Mouse (Mus musculus): ENCODE results near the gene Exoc6b. TPM values are rescaled to one million over a fixed set of nuclear protein-coding genes. Genes with fewer than 3 reads are reported as not detected.

The Exoc6b gene
- polyA plus RNA-seq, 1 experiment from 2014 or later: 39.0 TPM

DNA sequence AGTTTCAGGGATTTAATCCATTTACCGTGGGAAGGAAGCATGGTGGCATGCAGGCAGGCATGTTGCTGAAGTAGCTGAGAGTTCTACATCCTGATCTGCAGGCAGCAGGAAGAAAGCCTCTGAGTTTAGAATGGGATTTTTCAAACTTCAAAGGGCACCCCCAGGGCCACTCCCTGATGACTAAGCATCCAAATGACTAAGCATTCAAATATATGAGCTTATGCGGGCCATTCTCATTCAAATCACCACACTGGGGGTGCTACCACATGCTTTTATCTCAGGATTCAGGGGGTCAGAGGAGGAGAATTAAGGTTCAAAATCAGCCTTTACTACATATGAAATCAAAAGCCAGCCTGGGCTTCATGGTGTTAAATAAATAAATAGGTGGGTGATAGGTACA, 5.7 kb upstream of the Exoc6b start:
- peak; percentile 2 for DNase-seq (ENCODE audit: low spot score)
- Histone ChIP-seq H3K4me2 (ENCODE audit: low read length) (no peak overlapping the region), H3K36me3 (ENCODE audit: control insufficient read depth, insufficient read depth, low read length) (no peaks in the 10 kb centered on the region), H3K27ac (ENCODE audit: low read depth, low read length) (no peak overlapping the region), H3K9ac (ENCODE audit: low read length) (no peak overlapping the region), H3K4me1 (ENCODE audit: control insufficient read depth, insufficient read depth, low read length) (no peaks in the 10 kb centered on the region), H3K9me3 (replicated peaks; ENCODE audit: control insufficient read depth, low read length) (no peaks in the 10 kb centered on the region), H3K27me3 (replicated peaks; ENCODE audit: control insufficient read depth, insufficient read depth, low read length) (no peaks in the 10 kb centered on the region), H3K4me3 (ENCODE audit: low read depth, low read length) (no peak overlapping the region)
- 11% methylated on average over 2 of the region's 2 CpGs for WGBS
- ATAC-seq: no peak

DNA sequence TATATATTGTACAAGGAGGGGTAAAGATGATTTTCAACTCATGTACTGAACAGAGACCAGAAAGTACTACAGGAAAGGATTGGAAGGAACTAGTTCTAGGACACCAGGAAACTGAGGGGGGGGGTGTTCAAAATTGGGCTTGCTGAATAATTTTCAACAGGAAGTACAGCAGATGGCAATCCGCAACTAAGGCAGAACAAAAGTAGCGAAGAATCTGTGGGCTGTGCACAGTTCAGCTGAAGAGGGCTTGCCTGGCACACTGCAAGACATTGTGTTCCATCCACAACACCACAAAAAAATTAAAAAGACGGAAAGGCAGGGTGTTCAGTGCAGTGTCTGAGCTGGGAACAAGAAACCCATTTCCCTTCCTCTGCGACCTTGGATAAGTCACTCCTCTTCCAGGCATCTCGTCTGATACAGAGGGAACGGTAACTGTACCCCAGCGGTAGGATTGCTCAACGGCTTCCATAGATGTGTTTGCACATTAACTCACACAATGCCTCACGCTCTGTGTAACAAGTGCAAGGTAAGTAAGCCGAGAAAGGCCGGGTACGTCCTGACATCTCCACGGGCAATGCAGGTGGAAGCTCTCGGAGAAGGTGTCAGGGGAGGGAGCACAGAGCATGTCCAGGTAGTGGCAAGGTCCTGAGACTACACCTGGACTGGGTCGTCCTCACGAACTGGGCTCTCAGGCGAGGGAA, 841 bp downstream of the Exoc6b start:
- Histone ChIP-seq H3K4me1 (ENCODE audit: control insufficient read depth, insufficient read depth, low read length) (peaks cover 12% of the 10 kb centered on the region), H3K27me3 (replicated peaks; ENCODE audit: control insufficient read depth, insufficient read depth, low read length) (no peaks in the 10 kb centered on the region), H3K36me3 (ENCODE audit: control insufficient read depth, insufficient read depth, low read length) (no peaks in the 10 kb centered on the region), H3K9ac (ENCODE audit: low read length) (peak overlapping the region; percentile 92), H3K27ac (ENCODE audit: low read depth, low read length) (peak overlapping the region; percentile 85), H3K4me2 (ENCODE audit: low read length) (peak overlapping the region; percentile 66), H3K4me3 (ENCODE audit: low read depth, low read length) (peak overlapping the region; percentile 91), H3K9me3 (replicated peaks; ENCODE audit: control insufficient read depth, low read length) (no peaks in the 10 kb centered on the region)
- ATAC-seq (peak; percentile 28; the same call in 1 of the 2 replicates), DNase-seq (ENCODE audit: low spot score) (peak; percentile 35)
- WGBS: 3% methylated on average over 17 of the region's 17 CpGs

DNA sequence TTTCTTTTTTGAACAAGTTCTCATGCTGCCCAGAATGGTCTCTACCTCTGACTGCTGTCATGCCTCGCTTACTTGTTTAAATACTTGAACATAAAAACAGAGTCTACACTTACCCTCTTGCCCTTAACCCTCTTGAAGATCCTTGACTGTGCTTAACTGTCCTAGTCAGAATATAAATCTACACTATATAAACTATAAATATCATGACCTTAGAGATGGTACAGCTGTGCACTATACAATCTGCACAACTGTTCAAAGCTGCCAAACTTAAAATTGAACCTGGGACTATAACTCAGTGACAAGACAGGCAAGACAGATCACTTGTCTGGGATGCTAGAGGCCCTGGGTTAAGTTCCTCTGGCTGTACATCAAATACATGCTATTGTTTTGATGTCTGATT, 11.7 kb downstream of the Exoc6b start:
- no peaks in the 10 kb centered on the region for H3K9me3 ChIP-seq (replicated peaks; ENCODE audit: control insufficient read depth, low read length)
- ATAC-seq (no peak), DNase-seq (ENCODE audit: low spot score) (no peak)
- H3K27ac ChIP-seq (ENCODE audit: low read depth, low read length): no peak overlapping the region
- 92% methylated on average over 1 of the region's 1 CpGs for WGBS
- no peak overlapping the region for H3K4me2 ChIP-seq (ENCODE audit: low read length)
- H3K9ac ChIP-seq (ENCODE audit: low read length): no peak overlapping the region
- no peaks in the 10 kb centered on the region for H3K36me3 ChIP-seq (ENCODE audit: control insufficient read depth, insufficient read depth, low read length)
- no peaks in the 10 kb centered on the region for H3K27me3 ChIP-seq (replicated peaks; ENCODE audit: control insufficient read depth, insufficient read depth, low read length)
- no peak overlapping the region for H3K4me3 ChIP-seq (ENCODE audit: low read depth, low read length)
- no peaks in the 10 kb centered on the region for H3K4me1 ChIP-seq (ENCODE audit: control insufficient read depth, insufficient read depth, low read length)

DNA sequence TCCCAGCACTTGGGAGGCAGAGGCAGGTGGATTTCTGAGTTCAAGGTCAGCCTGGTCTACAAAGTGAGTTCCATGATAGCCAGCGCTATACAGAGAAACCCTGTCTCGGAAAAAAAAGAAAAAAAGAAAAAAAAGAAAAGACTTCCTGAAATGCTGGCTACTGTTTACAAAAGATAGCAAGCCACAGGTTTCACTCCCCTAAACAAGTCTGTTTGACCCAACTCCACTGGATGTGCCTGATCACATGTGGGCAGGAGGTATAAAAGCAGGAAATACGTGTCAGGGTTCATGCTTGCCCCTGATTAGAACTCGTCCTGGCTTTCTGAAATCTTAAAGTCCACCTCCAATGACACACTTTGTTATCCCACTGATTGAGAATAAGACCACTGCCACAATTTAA, 18.2 kb downstream of the Exoc6b start:
- H3K9ac ChIP-seq (ENCODE audit: low read length): no peak overlapping the region
- DNase-seq (ENCODE audit: low spot score) (no peak), ATAC-seq (no peak)
- no peak overlapping the region for H3K4me2 ChIP-seq (ENCODE audit: low read length)
- whole genome bisulfite sequencing: 97% methylated on average over 4 of the region's 4 CpGs
- no peak overlapping the region for H3K4me3 ChIP-seq (ENCODE audit: low read depth, low read length)
- H3K27me3 ChIP-seq (replicated peaks; ENCODE audit: control insufficient read depth, insufficient read depth, low read length): no peaks in the 10 kb centered on the region
- no peaks in the 10 kb centered on the region; the same call in 1 of the 2 replicates for H3K4me1 ChIP-seq (ENCODE audit: control insufficient read depth, insufficient read depth, low read length)
- H3K27ac ChIP-seq (ENCODE audit: low read depth, low read length): no peak overlapping the region
- no peaks in the 10 kb centered on the region for H3K9me3 ChIP-seq (replicated peaks; ENCODE audit: control insufficient read depth, low read length)
- H3K36me3 ChIP-seq (ENCODE audit: control insufficient read depth, insufficient read depth, low read length): no peaks in the 10 kb centered on the region

DNA sequence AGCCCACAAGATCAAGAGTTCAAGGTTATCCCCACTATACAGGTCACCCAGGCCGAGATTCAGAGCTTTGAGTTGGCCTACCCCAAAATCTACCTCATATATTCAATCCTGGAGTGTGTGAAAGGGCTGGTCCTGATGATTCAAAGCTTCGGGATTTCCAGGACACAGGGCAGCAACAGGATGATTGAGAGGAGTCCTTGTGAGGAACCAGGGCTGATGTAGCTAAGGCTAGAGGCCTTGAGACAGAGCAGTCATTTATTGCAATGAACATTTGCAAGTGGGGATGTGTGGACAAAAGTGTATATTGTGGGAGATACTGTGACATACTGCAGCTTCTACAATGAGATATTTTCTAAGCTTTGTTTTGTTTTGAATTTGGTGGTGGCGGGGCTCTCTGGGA, 22.8 kb downstream of the Exoc6b start:
- Histone ChIP-seq H3K4me3 (ENCODE audit: low read depth, low read length) (no peak overlapping the region), H3K36me3 (ENCODE audit: control insufficient read depth, insufficient read depth, low read length) (no peaks in the 10 kb centered on the region), H3K4me1 (ENCODE audit: control insufficient read depth, insufficient read depth, low read length) (no peaks in the 10 kb centered on the region; the same call in 1 of the 2 replicates), H3K9me3 (replicated peaks; ENCODE audit: control insufficient read depth, low read length) (no peaks in the 10 kb centered on the region), H3K27me3 (replicated peaks; ENCODE audit: control insufficient read depth, insufficient read depth, low read length) (no peaks in the 10 kb centered on the region), H3K27ac (ENCODE audit: low read depth, low read length) (no peak overlapping the region), H3K4me2 (ENCODE audit: low read length) (no peak overlapping the region), H3K9ac (ENCODE audit: low read length) (no peak overlapping the region)
- ATAC-seq (no peak), DNase-seq (ENCODE audit: low spot score) (no peak)
- WGBS: 85% methylated on average over 3 of the region's 3 CpGs

DNA sequence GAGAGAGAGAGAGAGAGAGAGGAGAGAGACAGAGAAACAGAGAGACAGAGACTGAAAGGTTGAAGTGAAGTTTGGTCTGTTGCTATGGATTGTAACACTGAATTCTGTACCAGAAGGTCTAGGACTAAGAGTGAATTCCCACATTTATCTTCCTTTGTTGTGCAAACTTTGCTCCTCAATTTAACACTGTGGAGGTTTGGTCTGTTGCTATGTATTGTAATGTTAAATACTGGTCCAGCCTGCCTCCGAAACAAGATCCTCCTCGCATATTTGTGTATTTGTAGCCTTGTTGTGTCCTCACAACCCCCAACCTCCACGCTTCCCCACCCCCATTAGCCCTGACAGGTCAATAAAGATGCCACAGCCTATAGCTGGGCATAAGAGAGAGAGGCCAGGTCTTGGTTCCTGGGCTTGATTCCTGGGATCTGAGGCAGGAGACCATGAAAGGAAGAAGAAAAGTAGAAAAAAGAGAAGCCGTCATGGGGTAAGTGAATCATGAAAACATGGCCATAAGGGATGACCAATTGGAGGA, 24.6 kb downstream of the Exoc6b start:
- ATAC-seq (no peak), DNase-seq (ENCODE audit: low spot score) (no peak)
- H3K4me3 ChIP-seq (ENCODE audit: low read depth, low read length): no peak overlapping the region
- H3K4me1 ChIP-seq (ENCODE audit: control insufficient read depth, insufficient read depth, low read length): no peaks in the 10 kb centered on the region
- no peaks in the 10 kb centered on the region for H3K9me3 ChIP-seq (replicated peaks; ENCODE audit: control insufficient read depth, low read length)
- H3K4me2 ChIP-seq (ENCODE audit: low read length): no peak overlapping the region
- WGBS: 68% methylated on average over 4 of the region's 4 CpGs
- H3K9ac ChIP-seq (ENCODE audit: low read length): no peak overlapping the region
- H3K27ac ChIP-seq (ENCODE audit: low read depth, low read length): no peak overlapping the region
- H3K27me3 ChIP-seq (replicated peaks; ENCODE audit: control insufficient read depth, insufficient read depth, low read length): no peaks in the 10 kb centered on the region
- H3K36me3 ChIP-seq (ENCODE audit: control insufficient read depth, insufficient read depth, low read length): no peaks in the 10 kb centered on the region

DNA sequence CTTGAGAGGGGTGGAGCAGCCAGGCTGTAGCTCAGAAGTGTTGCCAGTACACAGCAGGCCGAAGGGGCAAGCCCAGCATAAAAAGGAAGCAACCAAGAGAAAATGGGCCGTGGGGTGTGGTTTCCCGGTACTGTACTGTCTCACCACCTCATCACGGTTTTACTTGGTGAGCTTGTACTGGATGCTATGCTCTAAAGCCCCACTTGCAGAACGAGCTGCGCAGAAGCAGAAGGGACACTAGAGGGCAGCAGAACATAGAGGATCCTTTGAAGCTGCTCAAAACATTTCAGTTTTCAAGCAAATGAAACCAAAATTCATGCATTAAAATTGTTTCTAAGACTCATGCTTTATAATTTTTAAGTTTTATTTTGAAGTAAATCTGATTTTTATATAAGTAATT, 31.6 kb downstream of the Exoc6b start:
- Histone ChIP-seq H3K9ac (ENCODE audit: low read length) (no peak overlapping the region), H3K4me1 (ENCODE audit: control insufficient read depth, insufficient read depth, low read length) (no peaks in the 10 kb centered on the region), H3K9me3 (replicated peaks; ENCODE audit: control insufficient read depth, low read length) (no peaks in the 10 kb centered on the region), H3K36me3 (ENCODE audit: control insufficient read depth, insufficient read depth, low read length) (no peaks in the 10 kb centered on the region), H3K4me3 (ENCODE audit: low read depth, low read length) (no peak overlapping the region), H3K4me2 (ENCODE audit: low read length) (no peak overlapping the region), H3K27ac (ENCODE audit: low read depth, low read length) (no peak overlapping the region), H3K27me3 (replicated peaks; ENCODE audit: control insufficient read depth, insufficient read depth, low read length) (no peaks in the 10 kb centered on the region)
- DNase-seq (ENCODE audit: low spot score) (peak; percentile 86), ATAC-seq (peak; percentile 61)
- 7% methylated on average over 6 of the region's 6 CpGs for WGBS

DNA sequence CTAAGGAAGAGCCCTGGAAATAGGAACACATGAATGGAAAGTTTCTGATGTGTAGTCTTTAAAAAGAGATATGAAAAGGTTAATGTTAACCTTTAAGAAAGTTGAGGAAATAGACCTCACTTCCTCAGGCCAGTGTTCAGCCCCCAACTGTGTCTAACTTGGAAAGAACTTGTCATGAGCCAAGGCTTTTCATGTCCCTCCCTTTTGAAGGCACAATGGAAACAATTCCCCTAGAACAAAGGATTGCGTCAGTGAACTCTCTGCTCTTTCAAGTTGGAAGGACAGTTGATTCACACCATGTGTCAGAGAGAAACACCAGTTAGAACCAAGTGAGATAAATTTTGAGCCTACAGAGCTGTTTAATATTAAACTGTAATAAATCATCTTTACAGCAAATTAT, 39.6 kb downstream of the Exoc6b start:
- no peaks in the 10 kb centered on the region for H3K27me3 ChIP-seq (replicated peaks; ENCODE audit: control insufficient read depth, insufficient read depth, low read length)
- peak; percentile 16 for DNase-seq (ENCODE audit: low spot score)
- no peaks in the 10 kb centered on the region for H3K36me3 ChIP-seq (ENCODE audit: control insufficient read depth, insufficient read depth, low read length)
- no peak overlapping the region for H3K9ac ChIP-seq (ENCODE audit: low read length)
- no peak overlapping the region for H3K4me2 ChIP-seq (ENCODE audit: low read length)
- no peaks in the 10 kb centered on the region for H3K4me1 ChIP-seq (ENCODE audit: control insufficient read depth, insufficient read depth, low read length)
- H3K27ac ChIP-seq (ENCODE audit: low read depth, low read length): no peak overlapping the region
- no peak for ATAC-seq
- H3K4me3 ChIP-seq (ENCODE audit: low read depth, low read length): no peak overlapping the region
- 27% methylated on average over 1 of the region's 1 CpGs for WGBS
- no peaks in the 10 kb centered on the region for H3K9me3 ChIP-seq (replicated peaks; ENCODE audit: control insufficient read depth, low read length)

DNA sequence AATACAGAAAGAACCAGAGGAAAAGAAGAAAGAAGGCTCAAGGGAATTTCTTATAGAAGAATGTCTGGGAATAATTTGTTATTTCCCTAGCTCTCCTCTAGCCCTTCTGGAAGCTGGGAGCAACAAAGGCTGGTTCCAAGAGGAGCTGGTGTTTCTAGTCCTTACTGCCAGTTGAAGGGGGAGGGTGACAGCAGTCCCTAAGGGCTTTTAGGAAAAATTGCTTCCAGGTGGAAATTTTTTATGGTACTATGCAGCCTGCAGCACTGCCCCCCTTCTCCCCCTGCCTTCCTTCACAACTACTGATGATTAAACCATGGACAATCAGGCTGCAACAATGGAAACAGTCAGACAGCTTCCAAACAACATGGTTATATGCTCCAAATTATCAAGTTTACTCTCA, 44.9 kb downstream of the Exoc6b start:
- no peaks in the 10 kb centered on the region for H3K36me3 ChIP-seq (ENCODE audit: control insufficient read depth, insufficient read depth, low read length)
- H3K9ac ChIP-seq (ENCODE audit: low read length): no peak overlapping the region
- no peak for ATAC-seq

More for the DNA sequence above, 44.9 kb downstream of the Exoc6b start:
- Histone ChIP-seq H3K4me1 (ENCODE audit: control insufficient read depth, insufficient read depth, low read length) (no peaks in the 10 kb centered on the region), H3K27me3 (replicated peaks; ENCODE audit: control insufficient read depth, insufficient read depth, low read length) (no peaks in the 10 kb centered on the region), H3K4me2 (ENCODE audit: low read length) (no peak overlapping the region), H3K4me3 (ENCODE audit: low read depth, low read length) (no peak overlapping the region), H3K9me3 (replicated peaks; ENCODE audit: control insufficient read depth, low read length) (no peaks in the 10 kb centered on the region), H3K27ac (ENCODE audit: low read depth, low read length) (no peak overlapping the region)
- DNase-seq (ENCODE audit: low spot score): no peak

Measured in forebrain, embryonic 14.5 days (tissue).